Mouse (Mus musculus) kidney, embryonic 14.5 days (tissue): ENCODE results near the gene Pwwp2b. TPM values are rescaled to one million over a fixed set of nuclear protein-coding genes. Genes with fewer than 3 reads are reported as not detected.

Source experiments
- ATAC-seq: fragments of 200-750 bp; cut with Nextera tagmentation; 2 replicates; pipeline ENCODE4 v1.8.0; 2017; ENCODE audit warnings: moderate number of reproducible peaks, mild to moderate bottlenecking, moderate TSS enrichment, moderate library complexity; ENCODE audit not compliant: low FRiP score, low TSS enrichment
- H3K27ac ChIP-seq: fragments of 300-500 bp; sonication (generic); 2 replicates; pipeline ENCODE4 v1.5.1; 2014; ENCODE audit warnings: low read depth, mild to moderate bottlenecking, low read length, moderate library complexity, mixed read lengths
- H3K27me3 ChIP-seq: fragments of 300-500 bp; sonication (generic); 2 replicates; pipeline ENCODE4 v1.6.1; 2014; ENCODE audit warnings: mild to moderate bottlenecking, low read length; ENCODE audit not compliant: control insufficient read depth, insufficient read depth
- H3K36me3 ChIP-seq: fragments of 300-500 bp; sonication (generic); 2 replicates; pipeline ENCODE4 v1.6.1; 2014; ENCODE audit warnings: low read length, mixed read lengths; ENCODE audit not compliant: control insufficient read depth, insufficient read depth
- H3K4me1 ChIP-seq: fragments of 300-500 bp; sonication (generic); 2 replicates; pipeline ENCODE4 v1.6.1; 2014; ENCODE audit warnings: low read length, mixed read lengths; ENCODE audit not compliant: control insufficient read depth, insufficient read depth
- H3K4me2 ChIP-seq: fragments of 300-500 bp; sonication (generic); replicated peaks from 2 replicates; pipeline ENCODE4 v1.6.1; 2014; ENCODE audit warnings: low read depth, mild to moderate bottlenecking, low read length
- H3K4me3 ChIP-seq: fragments of 300-500 bp; sonication (generic); 2 replicates; pipeline ENCODE4 v1.5.1; 2014; ENCODE audit warnings: mild to moderate bottlenecking, low read length
- H3K9ac ChIP-seq: fragments of 300-500 bp; sonication (generic); 2 replicates; pipeline ENCODE4 v1.6.1; 2014; ENCODE audit warnings: low read depth, mild to moderate bottlenecking, low read length, moderate library complexity
- H3K9me3 ChIP-seq: fragments of 300-500 bp; sonication (generic); 2 replicates; pipeline ENCODE4 v1.6.1; 2016; ENCODE audit warnings: low read length; ENCODE audit not compliant: control insufficient read depth
- WGBS: fragments of 180-500 bp; shearing (Covaris S2); extraction: QIAGEN DNeasy Blood & Tissue Kit; methylation state at CpG from one replicate; pipeline ENCODE4 v1.1.7; 2014; 5-methylcytosine and 5-hydroxymethylcytosine counted together
- polyA plus RNA-seq: library from polyadenylated mRNA; unstranded; fragments of >200 nt; fragmentation: Nextera tagmentation; extraction: Ambion mirVana; gene quantifications from 2 replicates; pipeline ENCODE4 v1.2.1, GENCODE M21; 2014

Pwwp2b gene
- polyA plus RNA-seq, 1 experiment from 2014 or later = 7.3 TPM

GRCm38 (mm10) chr7:139307056-139307455 is 58.8 kb downstream of the Pwwp2b start:
- H3K4me1 ChIP-seq = peaks cover 6% of the 10 kb centered on the region; the same call in 1 of the 2 replicates
- ATAC-seq = no peak
- no peaks in the 10 kb centered on the region for H3K9me3 ChIP-seq
- no peaks in the 10 kb centered on the region for H3K36me3 ChIP-seq
- no peak overlapping the region for H3K9ac ChIP-seq
- 56% methylated on average over 2 of the region's 2 CpGs for WGBS
- no peak overlapping the region for H3K27ac ChIP-seq
- no peaks in the 10 kb centered on the region for H3K27me3 ChIP-seq
- no peak overlapping the region for H3K4me2 ChIP-seq
- no peak overlapping the region for H3K4me3 ChIP-seq

DNA sequence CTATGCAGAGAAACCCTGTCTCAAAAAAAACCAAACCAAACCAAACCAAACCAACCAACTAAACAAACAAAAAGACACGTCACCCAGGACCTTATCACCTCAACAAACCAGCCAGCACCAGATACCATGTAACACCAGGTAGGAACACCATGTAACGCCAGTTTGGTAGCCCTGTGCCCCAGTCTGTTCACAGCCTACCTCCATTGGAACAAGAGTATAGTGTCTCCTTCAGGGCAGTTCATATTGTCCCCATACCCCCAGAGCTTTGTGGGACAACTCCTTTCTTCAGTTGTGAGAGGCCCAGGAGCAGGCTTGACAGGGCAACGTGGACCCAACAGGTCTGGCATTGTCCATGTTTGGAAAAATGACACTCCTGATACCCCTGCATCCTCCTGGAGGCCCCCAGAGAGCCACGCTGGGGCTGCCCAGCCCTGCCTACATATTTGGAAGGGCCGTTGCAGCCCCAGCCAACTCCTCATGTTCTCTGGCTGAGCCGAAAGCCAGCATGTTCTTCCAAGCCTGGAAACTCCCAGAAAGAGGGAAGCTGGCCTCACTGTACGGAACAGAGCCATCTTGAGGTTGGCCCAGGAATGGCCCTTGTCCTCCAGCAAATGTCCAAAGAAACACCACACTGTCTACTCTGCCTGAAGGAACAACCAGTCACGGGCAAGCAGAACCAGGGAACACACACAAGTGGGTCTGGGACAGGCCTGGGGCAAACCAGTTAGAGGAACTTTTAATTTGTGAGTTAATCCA is 60.0 kb downstream of the Pwwp2b start:
- no peak for ATAC-seq
- H3K9me3 ChIP-seq = no peaks in the 10 kb centered on the region
- 84% methylated on average over 8 of the region's 8 CpGs for WGBS
- no peaks in the 10 kb centered on the region for H3K36me3 ChIP-seq
- H3K4me2 ChIP-seq = no peak overlapping the region
- H3K9ac ChIP-seq = no peak overlapping the region
- no peak overlapping the region for H3K4me3 ChIP-seq
- H3K27me3 ChIP-seq = no peaks in the 10 kb centered on the region
- peaks cover 6% of the 10 kb centered on the region; the same call in 1 of the 2 replicates for H3K4me1 ChIP-seq
- H3K27ac ChIP-seq = no peak overlapping the region

- 0 out of 2 replicates have a peak, but pooled peaks have one; percentile 20 for ATAC-seq
- H3K27ac ChIP-seq = no peak overlapping the region
- peaks cover 6% of the 10 kb centered on the region; the same call in 1 of the 2 replicates for H3K4me1 ChIP-seq
- H3K4me3 ChIP-seq = no peak overlapping the region
- no peaks in the 10 kb centered on the region for H3K9me3 ChIP-seq
- no peaks in the 10 kb centered on the region for H3K27me3 ChIP-seq
- no peak overlapping the region for H3K4me2 ChIP-seq
- WGBS = 36% methylated on average over 2 of the region's 2 CpGs
- H3K9ac ChIP-seq = no peak overlapping the region
- no peaks in the 10 kb centered on the region for H3K36me3 ChIP-seq
Observed at GRCm38 (mm10) chr7:139309106-139309505, 60.8 kb downstream of the Pwwp2b start.

DNA sequence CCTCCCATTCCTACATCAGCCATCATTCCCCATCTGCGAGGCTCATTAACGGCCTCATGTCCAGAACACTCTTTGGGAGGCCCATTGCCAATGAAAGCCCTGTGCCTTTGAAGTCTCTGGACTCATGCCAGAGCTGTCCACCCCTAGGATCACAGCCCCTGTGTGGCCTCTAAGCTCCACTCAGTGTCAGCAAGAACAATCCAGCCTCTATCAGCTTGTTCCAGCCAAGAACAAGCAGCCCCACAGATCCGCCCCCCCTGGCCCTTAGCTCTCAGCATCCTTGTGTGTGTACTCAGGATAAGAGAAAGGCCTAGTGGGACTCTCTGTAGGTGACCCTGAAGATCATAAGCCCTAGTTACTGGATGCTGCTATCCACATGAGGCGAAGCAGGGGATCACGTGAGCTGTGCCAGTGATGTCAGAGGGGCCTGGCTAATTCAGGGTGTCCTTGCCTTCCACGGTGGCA is 62.2 kb downstream of the Pwwp2b start:
- Histone ChIP-seq H3K4me3 (no peak overlapping the region), H3K9ac (no peak overlapping the region), H3K36me3 (no peaks in the 10 kb centered on the region), H3K4me1 (peaks cover 6% of the 10 kb centered on the region; the same call in 1 of the 2 replicates), H3K9me3 (no peaks in the 10 kb centered on the region), H3K27me3 (no peaks in the 10 kb centered on the region), H3K4me2 (no peak overlapping the region), H3K27ac (no peak overlapping the region)
- WGBS = 47% methylated on average over 6 of the region's 6 CpGs
- ATAC-seq = peak; percentile 50

DNA sequence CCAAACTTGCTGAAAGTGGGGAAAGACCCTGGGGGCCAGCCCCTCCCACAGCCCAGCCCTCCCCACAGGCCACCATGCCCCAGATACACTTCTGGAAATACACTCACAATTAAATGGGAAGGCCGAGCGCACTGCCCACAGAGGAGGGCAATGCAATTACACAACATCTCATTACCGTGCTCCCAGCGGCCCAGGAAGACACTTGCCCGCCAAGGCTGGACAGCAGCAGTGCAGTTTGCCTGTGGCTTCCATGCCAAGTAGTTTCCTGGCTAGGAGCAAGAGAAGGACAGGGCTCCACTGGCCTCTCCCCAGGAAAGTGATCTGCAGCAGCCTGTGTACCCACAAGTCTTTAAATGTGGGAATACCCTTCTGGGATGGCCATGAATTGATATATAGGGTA is 64.4 kb downstream of the Pwwp2b start:
- H3K36me3 ChIP-seq = no peaks in the 10 kb centered on the region
- H3K27ac ChIP-seq = no peak overlapping the region
- H3K27me3 ChIP-seq = no peaks in the 10 kb centered on the region
- H3K9me3 ChIP-seq = no peaks in the 10 kb centered on the region
- H3K9ac ChIP-seq = no peak overlapping the region
- 68% methylated on average over 5 of the region's 5 CpGs for WGBS
- no peak for ATAC-seq
- H3K4me2 ChIP-seq = no peak overlapping the region
- H3K4me3 ChIP-seq = no peak overlapping the region
- peaks cover 6% of the 10 kb centered on the region; the same call in 1 of the 2 replicates for H3K4me1 ChIP-seq

GRCm38 (mm10) chr7:139313413-139313812 is 65.1 kb downstream of the Pwwp2b start:
- no peaks in the 10 kb centered on the region for H3K27me3 ChIP-seq
- no peak overlapping the region for H3K4me3 ChIP-seq
- no peak overlapping the region for H3K4me2 ChIP-seq
- no peak for ATAC-seq
- H3K36me3 ChIP-seq = no peaks in the 10 kb centered on the region
- H3K9me3 ChIP-seq = no peaks in the 10 kb centered on the region
- H3K27ac ChIP-seq = no peak overlapping the region
- no peak overlapping the region for H3K9ac ChIP-seq
- 58% methylated on average over 5 of the region's 5 CpGs for WGBS
- H3K4me1 ChIP-seq = peaks cover 6% of the 10 kb centered on the region; the same call in 1 of the 2 replicates

DNA sequence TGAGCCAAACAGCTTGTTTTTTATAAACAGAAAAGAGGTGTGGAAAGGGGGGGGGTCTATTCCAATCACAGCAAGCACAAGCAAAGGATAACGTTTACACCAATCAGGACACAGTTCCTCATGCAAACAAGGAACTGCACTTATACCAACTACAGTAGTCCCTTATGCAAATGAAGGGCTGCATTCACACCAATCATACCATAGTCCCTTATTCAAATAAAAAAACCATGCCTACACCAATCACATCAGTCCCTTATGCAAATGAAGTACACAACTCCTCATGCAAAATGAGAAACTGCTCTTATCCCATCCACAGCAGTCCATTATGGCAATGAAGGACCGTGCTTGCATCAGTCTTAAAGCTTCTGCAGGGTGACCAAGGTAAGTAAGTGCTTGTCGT is 66.4 kb downstream of the Pwwp2b start:
- Histone ChIP-seq H3K27me3 (no peaks in the 10 kb centered on the region), H3K4me1 (peaks cover 6% of the 10 kb centered on the region; the same call in 1 of the 2 replicates), H3K4me3 (no peak overlapping the region), H3K4me2 (no peak overlapping the region), H3K9me3 (no peaks in the 10 kb centered on the region), H3K36me3 (no peaks in the 10 kb centered on the region), H3K27ac (no peak overlapping the region), H3K9ac (no peak overlapping the region)
- 59% methylated on average over 3 of the region's 3 CpGs for WGBS
- ATAC-seq = no peak

GRCm38 (mm10) chr7:139319006-139319411 is 70.7 kb downstream of the Pwwp2b start:
- Histone ChIP-seq H3K36me3 (no peaks in the 10 kb centered on the region), H3K27ac (peak overlapping the region; percentile 71), H3K4me1 (no peaks in the 10 kb centered on the region), H3K4me3 (no peak overlapping the region), H3K9ac (no peak overlapping the region), H3K4me2 (no peak overlapping the region), H3K27me3 (no peaks in the 10 kb centered on the region), H3K9me3 (no peaks in the 10 kb centered on the region)
- ATAC-seq = peak; percentile 48; the same call in 1 of the 2 replicates
- 22% methylated on average over 1 of the region's 1 CpGs for WGBS
